Mouse (Mus musculus): Measurements from ENCODE around the gene Trim54. TPM values are rescaled to one million over a fixed set of nuclear protein-coding genes. Genes with fewer than 3 reads are reported as not detected.

Gene Trim54
- polyA plus RNA-seq (2016; fragmentation: Nextera tagmentation; extraction: Ambion mirVana): 0.79 and 0.88 TPM in 2 replicates

DNA sequence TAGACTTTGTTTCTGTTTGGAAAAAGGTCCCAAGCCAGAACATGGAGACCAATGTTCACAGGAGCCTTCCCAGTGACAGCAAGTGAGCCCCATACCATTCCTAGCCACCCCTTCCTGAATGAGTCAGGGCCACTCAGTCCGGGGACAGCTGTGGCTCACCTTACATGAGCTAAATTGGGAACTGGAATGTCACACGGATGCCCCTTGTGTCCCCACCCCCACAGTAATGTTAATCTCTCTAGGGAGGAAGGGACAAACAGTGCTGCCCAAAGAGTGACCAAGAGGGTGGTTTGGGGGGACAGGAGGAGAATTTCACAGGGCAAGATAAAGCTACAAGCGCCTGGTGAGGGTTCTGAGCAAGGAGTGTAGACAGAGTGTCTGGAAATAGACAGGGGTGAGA is at the start of gene Trim54:
Trim54 (plus strand) TSS at position 359 of the 400 bp plus-strand sequence.
- Histone ChIP-seq H3K27me3 (replicated peaks) (peaks cover 4% of the 10 kb centered on the region; the same call in 1 of the 2 replicates), H3K36me3 (no peaks in the 10 kb centered on the region), H3K9me3 (no peaks in the 10 kb centered on the region), H3K4me2 (replicated peaks) (no peak within 1 kb of the TSS), H3K4me3 (no peak within 1 kb of the TSS), H3K27ac (no peak within 1 kb of the TSS), H3K4me1 (no peaks in the 10 kb centered on the region), H3K9ac (no peak within 1 kb of the TSS)
- 46% methylated on average over 3 of the region's 3 CpGs for WGBS
- no peak for ATAC-seq (ENCODE audit: low FRiP score, low read depth)

- H3K9ac ChIP-seq: no peak overlapping the region
- no peak overlapping the region for H3K4me2 ChIP-seq (replicated peaks)
- no peaks in the 10 kb centered on the region for H3K9me3 ChIP-seq
- 100% methylated on average over 3 of the region's 3 CpGs for WGBS
- no peaks in the 10 kb centered on the region for H3K4me1 ChIP-seq
- H3K36me3 ChIP-seq: peaks cover 93% of the 10 kb centered on the region
- no peak overlapping the region for H3K4me3 ChIP-seq
- ATAC-seq (ENCODE audit: low FRiP score, low read depth): no peak
- H3K27ac ChIP-seq: no peak overlapping the region
- no peaks in the 10 kb centered on the region for H3K27me3 ChIP-seq (replicated peaks)
These were observed 46.7 kb upstream of the Trim54 start for GRCm38 (mm10) chr5:31069810-31070209.

DNA sequence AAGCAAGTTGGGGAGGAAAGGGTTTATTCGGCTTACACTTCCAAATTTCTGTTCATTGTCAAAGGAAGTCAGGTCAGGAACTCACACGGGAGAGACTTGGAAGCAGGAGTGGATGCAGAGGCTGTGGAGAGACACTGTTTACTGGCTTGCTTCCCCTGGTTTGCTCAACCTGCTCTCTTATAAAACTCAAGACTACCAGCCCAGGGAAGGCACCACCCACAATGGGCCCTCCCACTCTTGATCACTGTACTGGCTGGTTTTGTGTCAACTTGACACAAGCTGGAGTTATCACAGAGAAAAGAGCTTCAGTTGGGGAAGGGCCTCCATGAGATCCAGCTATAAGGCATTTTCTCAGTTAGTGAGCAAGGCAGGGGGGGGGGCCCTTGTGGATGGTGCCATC is 45.5 kb upstream of the Trim54 start:
- 90% methylated on average over 2 of the region's 2 CpGs for WGBS
- peaks cover 99% of the 10 kb centered on the region for H3K36me3 ChIP-seq
- no peak for ATAC-seq (ENCODE audit: low FRiP score, low read depth)

GRCm38 (mm10) chr5:31071821-31072220 is 44.7 kb upstream of the Trim54 start:
- no peaks in the 10 kb centered on the region for H3K4me1 ChIP-seq
- no peak for ATAC-seq (ENCODE audit: low FRiP score, low read depth)
- no peaks in the 10 kb centered on the region for H3K9me3 ChIP-seq
- H3K4me2 ChIP-seq (replicated peaks): no peak overlapping the region
- H3K27me3 ChIP-seq (replicated peaks): no peaks in the 10 kb centered on the region
- peaks cover 99% of the 10 kb centered on the region for H3K36me3 ChIP-seq
- 94% methylated on average over 11 of the region's 11 CpGs for WGBS
- no peak overlapping the region for H3K27ac ChIP-seq
- no peak overlapping the region for H3K9ac ChIP-seq
- no peak overlapping the region for H3K4me3 ChIP-seq

More for the DNA sequence above, 45.5 kb upstream of the Trim54 start:
- no peaks in the 10 kb centered on the region for H3K9me3 ChIP-seq
- no peak overlapping the region for H3K4me3 ChIP-seq
- no peak overlapping the region for H3K4me2 ChIP-seq (replicated peaks)
- no peaks in the 10 kb centered on the region for H3K27me3 ChIP-seq (replicated peaks)
- no peak overlapping the region for H3K9ac ChIP-seq
- no peak overlapping the region for H3K27ac ChIP-seq
- no peaks in the 10 kb centered on the region for H3K4me1 ChIP-seq

- no peak overlapping the region for H3K27ac ChIP-seq
- H3K36me3 ChIP-seq: peaks cover 99% of the 10 kb centered on the region
These were observed 43.3 kb upstream of the Trim54 start for GRCm38 (mm10) chr5:31073176-31073575.

GRCm38 (mm10) chr5:31076346-31076745 is 40.2 kb upstream of the Trim54 start:
- 93% methylated on average over 13 of the region's 13 CpGs for WGBS
- Histone ChIP-seq H3K27me3 (replicated peaks) (no peaks in the 10 kb centered on the region), H3K9ac (0 out of 2 replicates have a peak overlapping the region, but pooled peaks have one; percentile 8), H3K4me1 (no peaks in the 10 kb centered on the region), H3K27ac (no peak overlapping the region), H3K4me3 (no peak overlapping the region), H3K9me3 (no peaks in the 10 kb centered on the region), H3K36me3 (peaks cover 78% of the 10 kb centered on the region), H3K4me2 (replicated peaks) (no peak overlapping the region)
- no peak for ATAC-seq (ENCODE audit: low FRiP score, low read depth)

More at GRCm38 (mm10) chr5:31073176-31073575, 43.3 kb upstream of the Trim54 start:
- H3K4me2 ChIP-seq (replicated peaks): no peak overlapping the region
- no peaks in the 10 kb centered on the region for H3K4me1 ChIP-seq
- H3K9ac ChIP-seq: no peak overlapping the region
- no peak overlapping the region for H3K4me3 ChIP-seq
- no peak for ATAC-seq (ENCODE audit: low FRiP score, low read depth)
- no peaks in the 10 kb centered on the region for H3K9me3 ChIP-seq
- 95% methylated on average over 12 of the region's 12 CpGs for WGBS
- no peaks in the 10 kb centered on the region for H3K27me3 ChIP-seq (replicated peaks)

- ATAC-seq (ENCODE audit: low FRiP score, low read depth): no peak
- H3K27me3 ChIP-seq (replicated peaks): no peaks in the 10 kb centered on the region
- H3K4me3 ChIP-seq: no peak overlapping the region
- peaks cover 17% of the 10 kb centered on the region for H3K4me1 ChIP-seq
- H3K4me2 ChIP-seq (replicated peaks): no peak overlapping the region
- H3K36me3 ChIP-seq: peaks cover 40% of the 10 kb centered on the region
- no peak overlapping the region for H3K9ac ChIP-seq
- WGBS: 90% methylated on average over 13 of the region's 13 CpGs
- H3K9me3 ChIP-seq: no peaks in the 10 kb centered on the region
- H3K27ac ChIP-seq: no peak overlapping the region
These were observed 36.3 kb upstream of the Trim54 start for GRCm38 (mm10) chr5:31080059-31080794.

GRCm38 (mm10) chr5:31080795-31081164 is 35.7 kb upstream of the Trim54 start:
- Histone ChIP-seq H3K27ac (no peak overlapping the region), H3K4me1 (peaks cover 17% of the 10 kb centered on the region), H3K4me2 (replicated peaks) (no peak overlapping the region), H3K4me3 (no peak overlapping the region), H3K9me3 (no peaks in the 10 kb centered on the region), H3K27me3 (replicated peaks) (0 out of 2 replicates have a peak, but pooled peaks cover 2% of the 10 kb centered on the region), H3K9ac (no peak overlapping the region), H3K36me3 (peaks cover 35% of the 10 kb centered on the region)
- whole genome bisulfite sequencing: 64% methylated on average over 3 of the region's 3 CpGs
- ATAC-seq (ENCODE audit: low FRiP score, low read depth): no peak

- Histone ChIP-seq H3K27ac (no peak overlapping the region), H3K9me3 (no peaks in the 10 kb centered on the region), H3K4me1 (peaks cover 17% of the 10 kb centered on the region), H3K9ac (no peak overlapping the region), H3K27me3 (replicated peaks) (0 out of 2 replicates have a peak, but pooled peaks cover 7% of the 10 kb centered on the region), H3K36me3 (peaks cover 28% of the 10 kb centered on the region), H3K4me3 (no peak overlapping the region), H3K4me2 (replicated peaks) (no peak overlapping the region)
- ATAC-seq (ENCODE audit: low FRiP score, low read depth): no peak
- WGBS: 70% methylated on average over 3 of the region's 3 CpGs
These were observed 35.1 kb upstream of the Trim54 start for GRCm38 (mm10) chr5:31081386-31081785.

GRCm38 (mm10) chr5:31082355-31082754 is 34.2 kb upstream of the Trim54 start:
- 14% methylated on average over 5 of the region's 5 CpGs for WGBS
- H3K36me3 ChIP-seq: peaks cover 19% of the 10 kb centered on the region
- H3K4me3 ChIP-seq: no peak overlapping the region
- no peak overlapping the region for H3K9ac ChIP-seq
- H3K27me3 ChIP-seq (replicated peaks): 0 out of 2 replicates have a peak, but pooled peaks cover 7% of the 10 kb centered on the region
- H3K27ac ChIP-seq: no peak overlapping the region; the same call in 1 of the 2 replicates
- H3K9me3 ChIP-seq: no peaks in the 10 kb centered on the region
- 0 out of 2 replicates have a peak, but pooled peaks have one; percentile 23 for ATAC-seq (ENCODE audit: low FRiP score, low read depth)
- peaks cover 17% of the 10 kb centered on the region for H3K4me1 ChIP-seq
- no peak overlapping the region for H3K4me2 ChIP-seq (replicated peaks)

- Histone ChIP-seq H3K27ac (peak overlapping the region; percentile 50), H3K4me3 (no peak overlapping the region), H3K4me2 (replicated peaks) (0 out of 2 replicates have a peak overlapping the region, but pooled peaks have one; percentile 22), H3K9ac (0 out of 2 replicates have a peak overlapping the region, but pooled peaks have one; percentile 26), H3K9me3 (no peaks in the 10 kb centered on the region), H3K4me1 (peaks cover 17% of the 10 kb centered on the region), H3K36me3 (peaks cover 12% of the 10 kb centered on the region), H3K27me3 (replicated peaks) (peaks cover 11% of the 10 kb centered on the region; the same call in 1 of the 2 replicates)
- whole genome bisulfite sequencing: 49% methylated on average over 12 of the region's 12 CpGs
- ATAC-seq (ENCODE audit: low FRiP score, low read depth): no peak
These were observed 33.4 kb upstream of the Trim54 start for GRCm38 (mm10) chr5:31082935-31083625.

- Histone ChIP-seq H3K9ac (no peak overlapping the region), H3K27ac (peak overlapping the region; percentile 50; the same call in 1 of the 2 replicates), H3K4me2 (replicated peaks) (peak overlapping the region; percentile 22; the same call in 1 of the 2 replicates), H3K4me3 (no peak overlapping the region), H3K27me3 (replicated peaks) (peaks cover 19% of the 10 kb centered on the region; the same call in 1 of the 2 replicates), H3K9me3 (no peaks in the 10 kb centered on the region), H3K4me1 (peaks cover 17% of the 10 kb centered on the region), H3K36me3 (peaks cover 3% of the 10 kb centered on the region; the same call in 1 of the 2 replicates)
- ATAC-seq (ENCODE audit: low FRiP score, low read depth): peak; percentile 64
- 8% methylated on average over 8 of the region's 8 CpGs for WGBS
These were observed 32.6 kb upstream of the Trim54 start for GRCm38 (mm10) chr5:31083949-31084348.
